Mouse (Mus musculus) intestine, postnatal 0 days (tissue): ENCODE data around the gene Brf1. TPM values are rescaled to one million over a fixed set of nuclear protein-coding genes. Genes with fewer than 3 reads are reported as not detected.

Experiments
- ATAC-seq: fragments of 200-750 bp; cut with Nextera tagmentation; 2 replicates; pipeline ENCODE4 v1.8.0; 2017; ENCODE audit warnings: mild to moderate bottlenecking, moderate TSS enrichment, moderate library complexity
- H3K27ac ChIP-seq: fragments of 300-500 bp; sonication (generic); 2 replicates; pipeline ENCODE4 v1.5.1; 2014; ENCODE audit warnings: mild to moderate bottlenecking, low read depth, low read length, moderate library complexity
- H3K27me3 ChIP-seq: fragments of 300-500 bp; sonication (generic); replicated peaks from 2 replicates; pipeline ENCODE4 v1.6.1; 2014; ENCODE audit warnings: low read length, mixed read lengths; ENCODE audit not compliant: control insufficient read depth, insufficient read depth
- H3K36me3 ChIP-seq: fragments of 300-500 bp; sonication (generic); 2 replicates; pipeline ENCODE4 v1.6.1; 2014; ENCODE audit warnings: mild to moderate bottlenecking, moderate library complexity; ENCODE audit not compliant: control insufficient read depth, insufficient read depth
- H3K4me1 ChIP-seq: fragments of 300-500 bp; sonication (generic); replicated peaks from 2 replicates; pipeline ENCODE4 v1.6.1; 2014; ENCODE audit warnings: antibody characterized with exemption, low read length, mixed read lengths; ENCODE audit not compliant: control insufficient read depth, insufficient read depth
- H3K4me2 ChIP-seq: fragments of 300-500 bp; sonication (generic); replicated peaks from 2 replicates; pipeline ENCODE4 v1.6.1; 2014; ENCODE audit warnings: low read depth, mild to moderate bottlenecking, moderate library complexity
- H3K4me3 ChIP-seq: fragments of 300-500 bp; sonication (generic); 2 replicates; pipeline ENCODE4 v1.5.1; 2014; ENCODE audit warnings: low read depth, low read length
- H3K9ac ChIP-seq: fragments of 300-500 bp; sonication (generic); 2 replicates; pipeline ENCODE4 v1.6.1; 2014; ENCODE audit warnings: mild to moderate bottlenecking, low read depth, low read length
- H3K9me3 ChIP-seq: fragments of 300-500 bp; sonication (generic); 2 replicates; pipeline ENCODE4 v1.6.1; 2016; ENCODE audit warnings: mixed run types; ENCODE audit not compliant: control insufficient read depth
- CTCF ChIP-seq: sonication (generic); IDR thresholded peaks from 2 replicates; pipeline ENCODE4 v1.5.1; 2016; ENCODE audit warnings: low read depth, mild to moderate bottlenecking, control low read depth, antibody characterized with exemption, moderate library complexity
- WGBS: fragments of 180-500 bp; shearing (Covaris S2); extraction: QIAGEN DNeasy Blood & Tissue Kit; methylation state at CpG from one replicate; pipeline ENCODE4 v1.1.7; 2014; 5-methylcytosine and 5-hydroxymethylcytosine counted together
- polyA plus RNA-seq: library from polyadenylated mRNA; unstranded; fragments of >200 nt; fragmentation: Nextera tagmentation; extraction: Ambion mirVana; gene quantifications from 2 replicates; pipeline ENCODE4 v1.2.1, GENCODE M21; 2015

The Brf1 gene
- polyA plus RNA-seq, 1 experiment from 2014 or later: 17.9 TPM

- peak overlapping the region; percentile 15; the same call in 1 of the 2 replicates for H3K27ac ChIP-seq
- WGBS: 3% methylated on average over 88 of the region's 124 CpGs
- H3K9ac ChIP-seq: 0 out of 2 replicates have a peak overlapping the region, but pooled peaks have one; percentile 18
- H3K36me3 ChIP-seq: no peaks in the 10 kb centered on the region
- peak; percentile 38 for TF ChIP-seq CTCF
- peaks cover 6% of the 10 kb centered on the region; the same call in 1 of the 2 replicates for H3K4me1 ChIP-seq
- H3K9me3 ChIP-seq: no peaks in the 10 kb centered on the region
- peak; percentile 57 for ATAC-seq
- peaks cover 37% of the 10 kb centered on the region for H3K27me3 ChIP-seq
- H3K4me3 ChIP-seq: peak overlapping the region; percentile 51
- peak overlapping the region; percentile 87 for H3K4me2 ChIP-seq
These were observed 71.9 kb downstream of the Brf1 start for GRCm38 (mm10) chr12:112928401-112929241.

- Histone ChIP-seq H3K4me1 (peaks cover 6% of the 10 kb centered on the region; the same call in 1 of the 2 replicates), H3K27me3 (peaks cover 37% of the 10 kb centered on the region), H3K9me3 (no peaks in the 10 kb centered on the region), H3K4me2 (no peak overlapping the region), H3K27ac (no peak overlapping the region), H3K9ac (no peak overlapping the region), H3K4me3 (no peak overlapping the region), H3K36me3 (no peaks in the 10 kb centered on the region)
- no peak for ATAC-seq
- TF ChIP-seq CTCF: no peak
- 84% methylated on average over 14 of the region's 14 CpGs for WGBS
These were observed 73.2 kb downstream of the Brf1 start for GRCm38 (mm10) chr12:112927265-112927664.

GRCm38 (mm10) chr12:112925950-112926349 lies 74.6 kb downstream of the Brf1 start:
- no peak for ATAC-seq
- no peaks in the 10 kb centered on the region for H3K36me3 ChIP-seq
- no peaks in the 10 kb centered on the region for H3K9me3 ChIP-seq
- H3K9ac ChIP-seq: no peak overlapping the region
- TF ChIP-seq CTCF: peak; percentile 56
- WGBS: 88% methylated on average over 6 of the region's 6 CpGs
- H3K27ac ChIP-seq: no peak overlapping the region
- no peak overlapping the region for H3K4me3 ChIP-seq
- H3K27me3 ChIP-seq: peaks cover 33% of the 10 kb centered on the region
- H3K4me1 ChIP-seq: peaks cover 6% of the 10 kb centered on the region; the same call in 1 of the 2 replicates
- no peak overlapping the region for H3K4me2 ChIP-seq

- ATAC-seq: no peak
- H3K27ac ChIP-seq: no peak overlapping the region
- H3K4me1 ChIP-seq: 0 out of 2 replicates have a peak, but pooled peaks cover 6% of the 10 kb centered on the region
- H3K36me3 ChIP-seq: no peaks in the 10 kb centered on the region
- H3K4me3 ChIP-seq: no peak overlapping the region
- no peak for TF ChIP-seq CTCF
- H3K9ac ChIP-seq: no peak overlapping the region
- H3K27me3 ChIP-seq: peaks cover 4% of the 10 kb centered on the region
- WGBS: 28% methylated on average over 3 of the region's 3 CpGs
- no peak overlapping the region for H3K4me2 ChIP-seq
- H3K9me3 ChIP-seq: no peaks in the 10 kb centered on the region
These were observed 78.0 kb downstream of the Brf1 start for GRCm38 (mm10) chr12:112922541-112922940.

- no peak overlapping the region for H3K4me2 ChIP-seq
- H3K4me1 ChIP-seq: 0 out of 2 replicates have a peak, but pooled peaks cover 6% of the 10 kb centered on the region
- no peak for TF ChIP-seq CTCF
- no peaks in the 10 kb centered on the region for H3K36me3 ChIP-seq
- WGBS: 83% methylated on average over 12 of the region's 12 CpGs
- no peak overlapping the region for H3K27ac ChIP-seq
- no peaks in the 10 kb centered on the region for H3K27me3 ChIP-seq
- H3K9me3 ChIP-seq: no peaks in the 10 kb centered on the region
- no peak overlapping the region for H3K9ac ChIP-seq
- no peak for ATAC-seq
- no peak overlapping the region for H3K4me3 ChIP-seq
These were observed 79.0 kb downstream of the Brf1 start for GRCm38 (mm10) chr12:112921518-112921917.

GRCm38 (mm10) chr12:112917906-112918305 lies 82.6 kb downstream of the Brf1 start:
- no peak overlapping the region for H3K4me2 ChIP-seq
- H3K36me3 ChIP-seq: peaks cover 13% of the 10 kb centered on the region; the same call in 1 of the 2 replicates
- H3K27ac ChIP-seq: no peak overlapping the region
- no peak for TF ChIP-seq CTCF
- H3K9ac ChIP-seq: no peak overlapping the region
- H3K4me3 ChIP-seq: no peak overlapping the region
- 58% methylated on average over 8 of the region's 8 CpGs for WGBS
- H3K4me1 ChIP-seq: no peaks in the 10 kb centered on the region
- no peaks in the 10 kb centered on the region for H3K27me3 ChIP-seq
- no peaks in the 10 kb centered on the region for H3K9me3 ChIP-seq
- ATAC-seq: no peak
